Mouse (Mus musculus) spleen, embryonic (tissue): Measurements from ENCODE around the gene Igf1.

Experiments used
- CTCF ChIA-PET: fragments of 350-600 bp; sonication (Branson Sonifier 250); formaldehyde crosslinking; loops from one replicate; lab custom pipeline; 2022; lab: Charles Lee

Igf1 gene

DNA sequence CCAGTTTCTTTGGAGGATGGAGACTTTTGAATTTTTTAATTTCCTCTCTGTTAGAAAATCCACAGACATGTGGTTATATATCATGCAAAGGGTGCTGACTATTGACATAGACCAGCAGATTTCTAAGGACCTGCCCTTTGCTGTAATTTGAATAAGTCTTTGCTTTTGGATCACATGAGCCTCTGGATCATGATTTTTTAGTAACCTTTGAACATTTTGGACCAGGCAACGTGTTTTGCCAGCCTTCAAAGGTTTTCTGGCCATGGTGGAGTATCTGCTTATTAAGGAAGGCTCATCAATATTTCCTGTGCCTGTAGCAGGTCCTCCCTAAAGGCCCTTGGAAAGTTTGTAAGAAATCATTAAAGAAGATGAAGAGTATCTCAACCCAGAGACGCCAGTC, 37.3 kb downstream of the Igf1 start:
- CTCF ChIA-PET = no interaction called here

DNA sequence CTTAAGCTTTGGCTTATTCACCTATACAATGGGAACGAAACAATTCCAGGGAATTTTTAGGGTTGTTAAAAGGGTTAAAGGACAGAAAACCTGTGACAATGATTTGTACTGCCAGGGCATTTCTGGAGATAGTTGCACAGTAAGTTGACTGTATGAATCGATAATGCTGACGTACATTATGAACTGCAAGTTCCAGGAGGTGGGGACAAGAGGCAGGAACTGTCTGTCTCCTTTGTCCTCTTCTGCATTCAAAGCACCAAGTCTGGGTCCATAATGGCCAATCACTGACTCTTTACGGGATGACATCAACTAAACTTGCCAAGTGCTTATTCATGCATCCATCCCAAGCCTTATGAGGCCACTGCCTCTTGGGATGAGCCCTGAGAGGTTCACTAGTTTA, 39.3 kb downstream of the Igf1 start:
- CTCF ChIA-PET = no interaction called here

DNA sequence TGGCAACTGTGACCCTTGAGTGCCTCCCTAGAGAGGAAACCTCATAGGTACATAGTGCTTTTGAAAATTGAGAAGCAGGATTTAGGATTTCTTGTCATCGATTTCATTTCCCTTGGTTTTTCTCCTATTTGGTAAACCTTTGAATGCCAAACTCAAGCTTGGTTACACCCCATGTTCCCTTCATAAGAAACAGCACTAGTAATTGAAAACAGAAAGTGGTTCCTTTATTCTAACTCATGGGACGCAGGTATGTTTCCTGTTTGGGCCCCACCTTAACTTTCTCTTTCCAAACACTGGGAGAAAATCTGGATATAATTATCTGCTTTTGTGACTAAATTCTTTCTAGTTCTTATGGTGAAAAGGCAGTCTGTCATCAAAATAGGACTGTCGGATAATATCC, 40.8 kb downstream of the Igf1 start:
- CTCF ChIA-PET = no interaction called here

DNA sequence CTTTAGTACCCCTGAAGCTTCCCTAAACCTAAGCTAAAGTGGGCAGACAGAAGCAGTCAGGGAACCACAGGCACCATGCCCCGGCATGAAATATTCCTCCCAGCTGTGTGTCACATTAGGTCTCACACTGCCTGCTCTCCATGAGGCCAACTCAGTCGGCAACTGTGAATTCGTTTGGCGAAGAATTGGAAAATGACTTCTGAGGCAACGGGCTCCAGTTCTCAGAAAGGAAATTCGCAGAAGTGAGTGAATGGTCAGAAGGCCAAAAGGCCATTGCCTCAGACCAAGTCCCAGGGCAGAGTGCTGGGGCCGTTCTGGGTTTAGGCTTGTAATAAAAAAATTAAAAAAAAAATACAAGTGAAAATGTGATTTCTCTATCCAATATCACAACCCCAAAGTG, 43.9 kb downstream of the Igf1 start:
- CTCF ChIA-PET = no interaction called here

DNA sequence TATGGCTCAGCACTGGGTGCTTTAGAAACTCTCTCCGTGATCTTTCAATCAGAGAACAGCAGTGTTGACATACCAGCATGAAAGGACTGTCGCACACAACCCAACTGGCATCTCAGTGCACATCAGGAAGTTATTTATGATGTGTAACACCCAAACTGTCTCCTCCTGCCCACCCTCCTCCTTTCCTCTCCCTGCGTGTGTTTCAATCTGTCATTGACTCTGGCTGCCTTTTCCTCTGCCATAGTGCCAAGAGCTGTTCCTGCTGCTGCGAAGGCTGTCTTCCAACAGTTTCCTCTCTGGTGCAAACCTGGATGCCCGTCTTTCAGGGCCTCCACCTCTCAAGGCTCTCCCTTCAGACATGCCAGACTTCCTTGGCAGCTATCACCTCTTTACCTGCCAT, 46.3 kb downstream of the Igf1 start:
- CTCF ChIA-PET = no interaction called here

DNA sequence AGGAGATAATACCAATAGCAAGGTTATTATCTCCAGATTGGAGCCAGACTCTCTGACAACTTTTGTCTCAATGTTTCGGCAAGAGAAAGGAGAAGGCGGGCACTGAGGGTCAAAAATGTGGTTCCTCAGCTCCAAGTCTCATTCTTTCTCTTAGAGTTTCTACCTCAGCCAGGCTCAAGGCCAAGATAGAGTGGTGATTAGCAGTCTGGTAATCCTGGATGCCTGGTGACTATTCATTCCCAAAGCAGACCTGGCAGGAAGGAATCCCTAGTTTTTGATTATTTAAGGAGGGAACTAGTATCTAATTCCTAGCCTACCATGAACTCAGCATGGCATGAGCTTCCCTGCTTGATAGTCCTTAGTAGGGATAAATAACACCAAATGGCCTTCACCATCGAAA, 47.0 kb downstream of the Igf1 start:
- CTCF ChIA-PET = no interaction called here

DNA sequence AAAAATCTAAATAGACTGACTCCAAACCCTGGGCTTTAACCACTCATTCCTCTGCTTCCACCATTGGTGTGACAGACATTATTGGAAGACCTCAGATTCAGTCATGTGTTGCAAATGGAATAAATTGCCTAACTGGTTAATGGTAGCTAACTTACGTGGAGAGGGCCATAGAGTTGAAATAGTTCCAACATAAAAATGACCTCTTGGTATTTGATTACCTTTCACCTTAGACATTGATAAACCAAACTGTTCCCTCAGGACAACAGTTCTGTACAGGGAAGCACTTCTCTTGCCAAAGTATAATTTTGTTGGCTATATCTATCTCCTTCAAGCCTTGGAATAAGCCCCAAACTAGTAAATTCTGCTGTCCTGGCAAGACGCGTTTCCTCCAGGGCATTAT, 48.1 kb downstream of the Igf1 start:
- CTCF ChIA-PET = no interaction called here

DNA sequence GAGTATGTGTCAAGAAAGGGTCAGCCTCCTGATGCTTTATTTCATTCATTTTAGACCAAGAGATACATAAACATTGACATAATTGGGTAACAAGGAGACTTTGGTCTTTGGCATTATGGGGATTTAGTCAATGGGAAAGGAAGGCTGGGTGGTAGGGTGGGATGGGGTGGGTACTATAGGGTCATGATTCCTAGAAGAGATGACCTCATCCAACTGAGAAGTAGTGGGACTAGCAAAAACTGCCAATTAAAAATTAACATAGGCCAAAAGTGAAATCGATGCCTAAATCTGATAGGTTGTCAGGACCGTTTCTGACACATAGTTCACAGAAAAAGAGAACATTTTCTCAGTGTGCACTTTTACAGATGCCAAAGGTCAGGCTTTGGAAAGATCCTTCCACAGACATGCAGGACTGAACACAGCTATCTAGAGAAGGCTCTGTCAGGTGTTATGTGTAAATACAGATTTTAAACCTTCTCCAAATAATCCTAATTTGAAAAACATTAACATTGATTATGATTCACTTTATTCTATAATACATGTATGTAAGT, 48.8 kb downstream of the Igf1 start:
- CTCF ChIA-PET = no interaction called here

DNA sequence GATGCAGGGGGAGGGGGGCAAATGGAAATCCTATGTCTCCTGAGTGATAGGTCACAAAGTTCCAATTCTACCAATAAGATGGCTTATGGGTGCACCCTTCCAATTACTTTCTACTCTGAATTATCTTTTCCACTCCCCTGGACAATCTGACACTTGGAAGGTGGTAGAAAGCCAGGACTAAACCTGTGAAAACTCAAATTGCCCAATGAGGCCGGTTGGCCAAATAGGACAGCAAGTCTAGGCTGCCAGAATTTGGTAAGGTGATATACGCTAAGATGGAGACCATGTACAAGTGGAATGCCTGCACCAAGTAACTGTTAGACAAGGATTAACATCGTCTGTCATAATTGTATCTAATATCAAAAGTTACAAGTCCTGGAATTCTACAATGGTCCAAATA, 55.8 kb downstream of the Igf1 start:
- CTCF ChIA-PET = no interaction called here

DNA sequence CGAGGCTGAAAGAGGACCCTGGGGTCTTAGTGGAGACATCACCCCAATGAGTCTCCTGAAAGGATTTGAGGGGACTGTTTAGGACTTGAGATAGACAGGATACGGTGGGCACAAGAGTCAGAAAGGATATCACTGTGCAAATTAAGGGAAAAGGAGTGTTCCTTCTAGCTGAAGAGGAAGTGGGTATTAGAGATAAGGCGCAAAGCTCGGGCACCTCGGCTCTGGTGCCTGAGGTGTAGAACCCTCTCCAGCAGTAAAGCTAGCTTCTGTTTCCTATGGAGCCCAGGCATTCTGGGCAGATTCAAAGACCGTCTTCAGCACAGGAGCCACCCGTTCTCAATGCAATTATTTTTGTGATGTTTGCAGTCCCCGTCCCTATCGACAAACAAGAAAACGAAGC, 56.9 kb downstream of the Igf1 start:
- CTCF ChIA-PET = no interaction called here

DNA sequence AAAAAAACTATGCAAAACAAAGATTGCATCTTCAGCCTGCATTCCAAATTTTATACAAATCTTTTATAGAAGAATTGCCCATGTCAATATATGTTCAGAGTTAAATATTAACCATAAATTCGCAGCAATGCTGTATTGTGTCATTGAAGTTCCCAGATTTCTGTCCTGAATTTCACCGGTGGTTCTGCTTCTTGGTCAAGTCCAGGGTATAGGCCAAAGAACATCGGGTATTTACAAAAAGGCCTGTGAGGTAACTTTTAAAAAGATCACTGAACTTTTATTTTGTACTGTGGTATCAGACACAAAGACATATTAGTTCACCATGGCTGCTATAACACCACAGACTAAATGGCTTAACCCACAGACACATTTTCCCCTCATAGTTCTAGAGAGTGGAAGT, 57.7 kb downstream of the Igf1 start:
- CTCF ChIA-PET = no interaction called here

DNA sequence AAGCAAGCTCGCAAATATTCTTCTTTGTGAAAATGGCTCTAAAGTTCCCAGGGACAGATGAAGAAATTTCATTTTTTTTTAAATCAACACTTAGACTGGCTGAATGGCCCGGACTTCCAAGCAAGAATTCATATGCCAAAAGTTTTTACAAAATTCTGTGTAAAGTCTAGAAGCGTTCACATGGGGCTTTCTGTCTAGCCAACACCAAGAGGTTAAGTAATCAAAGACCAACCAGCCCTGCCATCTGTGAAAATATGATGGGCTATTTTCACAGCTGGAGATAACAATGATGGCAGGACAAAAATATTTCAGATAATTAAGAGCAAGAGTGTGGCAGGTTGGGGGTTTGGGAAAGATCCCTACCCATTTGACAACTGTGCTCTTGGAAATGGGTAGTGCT, 64.2 kb downstream of the Igf1 start:
- CTCF ChIA-PET = no interaction called here

DNA sequence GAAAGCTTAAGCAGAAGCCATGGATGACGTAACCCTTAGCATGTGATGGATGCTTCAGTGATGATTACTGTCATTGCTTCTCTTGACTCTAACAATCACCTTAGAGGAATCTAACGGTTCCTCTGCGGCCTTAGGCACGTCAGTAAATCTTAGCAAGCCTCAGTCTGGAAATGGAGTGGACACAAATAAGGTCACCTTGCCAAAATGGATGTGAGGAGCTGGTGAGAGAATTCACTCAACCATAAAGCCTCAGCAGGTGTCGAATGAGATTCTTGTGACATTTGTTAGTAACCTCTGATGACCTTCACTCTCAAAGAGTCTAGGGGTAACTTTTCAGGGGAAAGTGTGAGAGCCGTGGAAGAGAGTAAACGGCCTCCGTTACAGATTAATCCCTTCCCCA, 68.5 kb downstream of the Igf1 start:
- CTCF ChIA-PET = no interaction called here

DNA sequence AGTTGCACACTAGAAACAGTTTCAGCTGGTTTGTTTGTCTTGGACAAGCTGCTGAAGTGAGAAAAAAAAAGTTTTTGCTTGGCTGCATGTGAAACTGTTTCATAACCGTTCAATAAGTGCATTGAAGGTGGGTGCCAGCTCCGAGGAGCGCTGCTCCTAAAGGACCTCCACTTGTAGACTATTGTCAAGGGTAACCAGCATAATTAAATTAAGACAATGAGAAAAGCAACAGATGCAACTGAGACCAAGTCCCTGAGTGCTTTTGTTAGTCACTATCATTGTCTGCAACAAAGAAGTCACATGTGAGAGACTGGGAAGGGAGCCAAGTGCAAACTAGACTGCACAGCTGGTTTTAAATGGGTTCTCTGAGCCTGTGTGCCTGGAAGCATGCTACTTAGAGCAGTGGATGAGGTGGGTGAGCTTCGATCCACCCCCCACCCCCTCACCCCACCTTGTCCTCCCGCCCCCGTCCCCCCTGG, 69.1 kb downstream of the Igf1 start:
- CTCF ChIA-PET = no interaction called here

DNA sequence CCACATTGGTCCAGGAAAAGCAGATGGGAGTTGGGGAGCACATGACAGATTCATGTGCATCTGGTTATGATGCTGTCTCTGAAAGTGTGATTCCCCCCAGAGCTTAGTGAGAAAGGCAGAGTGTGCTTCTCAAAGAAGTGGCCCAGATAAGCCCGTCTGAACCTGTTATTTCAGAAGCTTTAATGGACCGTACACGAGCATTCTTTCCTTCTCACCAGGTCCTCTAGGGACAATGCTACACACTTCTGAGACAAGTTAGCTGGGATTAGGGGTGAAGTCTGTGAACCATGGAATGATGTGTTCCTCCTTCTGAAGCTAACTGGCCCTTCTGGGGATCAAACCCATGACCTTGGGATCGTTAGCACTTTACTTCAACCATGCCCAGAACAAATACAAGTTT, 90.1 kb downstream of the Igf1 start:
- CTCF ChIA-PET = no interaction called here

DNA sequence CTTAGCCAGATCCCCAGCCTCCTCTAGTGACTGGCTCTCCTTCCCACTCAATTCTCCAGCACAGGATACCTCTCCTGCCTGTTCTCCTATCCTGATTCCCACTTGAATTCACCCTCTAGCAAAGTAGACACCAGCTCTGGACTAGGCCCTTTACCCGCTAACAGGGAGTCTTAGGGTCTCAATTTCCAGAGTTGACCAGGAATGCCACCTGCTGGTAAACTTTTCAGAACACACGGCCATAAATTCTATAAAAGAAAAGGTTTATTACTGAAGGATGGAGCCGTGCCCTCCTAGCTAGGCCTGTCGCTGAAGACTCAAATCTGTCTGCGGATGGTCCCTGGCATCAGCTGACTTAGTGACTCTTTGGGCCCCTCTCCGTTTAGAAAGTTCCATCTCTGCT, 113.5 kb downstream of the Igf1 start:
- CTCF ChIA-PET = no interaction called here

DNA sequence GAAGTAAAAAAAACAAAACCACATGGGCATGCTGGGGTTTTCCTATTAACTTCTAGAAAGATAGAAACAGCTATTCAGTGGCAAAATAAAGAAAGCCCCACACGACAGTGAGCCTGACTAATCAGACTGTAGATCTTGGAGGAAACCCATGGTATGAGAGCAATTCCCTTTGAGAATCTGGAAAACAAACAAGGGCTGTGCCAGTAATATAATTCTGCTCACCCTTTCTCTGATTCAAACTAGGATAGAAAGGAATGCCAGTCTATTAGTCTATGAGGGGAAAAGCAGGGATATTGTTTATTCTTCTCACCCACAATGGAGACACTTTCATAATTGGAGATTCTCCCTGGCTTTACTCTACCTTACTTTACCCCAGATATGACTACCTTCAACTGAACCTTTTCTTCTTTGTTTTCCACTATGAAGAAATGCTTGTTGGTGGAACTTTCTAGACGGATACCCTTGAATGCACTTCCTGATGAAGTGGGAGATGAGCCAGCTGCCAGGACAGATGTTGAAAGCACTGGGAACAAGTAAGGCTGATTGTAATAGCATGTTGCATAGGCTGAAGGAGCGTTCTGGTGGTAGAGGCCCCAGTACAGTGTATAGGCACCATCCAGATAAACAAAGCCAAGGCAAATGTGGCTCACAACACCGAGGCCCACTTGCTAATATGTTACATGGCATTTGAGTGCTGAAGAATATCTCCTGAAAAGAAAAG, 116.0 kb downstream of the Igf1 start:
- CTCF ChIA-PET = no interaction called here

DNA sequence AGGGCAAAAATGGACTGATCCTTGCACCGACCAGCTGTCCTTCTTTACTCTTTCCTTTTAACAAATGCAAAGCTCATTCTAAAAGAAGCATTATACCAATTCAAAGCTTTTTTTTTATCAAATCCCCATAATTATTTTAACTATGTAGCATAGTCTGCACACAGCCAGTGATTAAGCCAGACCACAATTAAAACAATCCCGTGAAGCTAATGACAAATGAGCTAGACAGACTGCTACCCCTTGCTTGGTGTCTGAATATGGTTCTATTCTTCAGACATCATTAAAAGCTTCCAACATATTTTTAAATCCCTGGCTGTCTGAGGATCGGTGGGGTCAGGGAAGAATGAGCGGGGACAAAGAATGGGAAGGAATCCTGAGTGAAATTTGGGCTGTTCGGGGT, 127.3 kb downstream of the Igf1 start:
- CTCF ChIA-PET = no interaction called here

DNA sequence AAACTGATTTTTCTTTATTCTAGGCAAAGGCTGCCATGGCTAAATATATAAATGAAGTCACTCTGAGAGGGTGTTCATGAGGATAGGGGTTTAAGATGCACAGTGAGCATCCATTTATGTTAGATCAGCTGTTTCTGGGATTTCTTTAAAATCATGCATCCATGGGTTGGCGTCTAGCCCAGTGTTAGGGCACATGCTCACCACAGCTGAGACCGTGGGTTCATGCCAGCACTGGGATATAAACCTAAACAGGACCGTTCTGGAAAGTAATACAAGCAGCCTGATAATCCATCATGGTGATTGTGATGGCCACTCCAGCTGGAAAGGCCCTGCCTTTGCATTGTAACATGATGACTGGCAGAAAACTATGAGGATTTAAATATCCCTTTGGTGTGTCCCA, 128.1 kb downstream of the Igf1 start:
- CTCF ChIA-PET = no interaction called here
